Mouse (Mus musculus): ENCODE data around the gene Ppy. TPM values are rescaled to one million over a fixed set of nuclear protein-coding genes. Genes with fewer than 3 reads are reported as not detected.

Gene Ppy
- not detected in 2 replicates for polyA plus RNA-seq (2012; rRNA removed)

GRCm38 (mm10) chr11:102101219-102101618 lies at the start of gene Ppy:
Gene Ppy (minus strand): TSS chr11:102101319.
- no peak for DNase-seq
- H3K4me1 ChIP-seq (ENCODE audit: control insufficient read depth, insufficient read depth, low read length), result 0 out of 2 replicates have a peak, but pooled peaks cover 6% of the 10 kb centered on the region
- H3K27ac ChIP-seq (ENCODE audit: insufficient read depth, low read length), result no peak within 1 kb of the TSS
- no peak for TF ChIP-seq POLR2A (IDR thresholded peaks at IDR 0.05; ENCODE audit: borderline replicate concordance, insufficient read depth, low read length)
- TF ChIP-seq CTCF (IDR thresholded peaks at IDR 0.05; ENCODE audit: borderline replicate concordance, insufficient read depth, low read depth, low read length), result no peak
- no peaks in the 10 kb centered on the region for H3K27me3 ChIP-seq (ENCODE audit: control insufficient read depth, insufficient read depth, low read length)
- WGBS, result 91% methylated on average over 4 of the region's 4 CpGs
- H3K4me3 ChIP-seq (replicated peaks; ENCODE audit: insufficient read depth, low read depth, low read length), result no peak within 1 kb of the TSS

DNA sequence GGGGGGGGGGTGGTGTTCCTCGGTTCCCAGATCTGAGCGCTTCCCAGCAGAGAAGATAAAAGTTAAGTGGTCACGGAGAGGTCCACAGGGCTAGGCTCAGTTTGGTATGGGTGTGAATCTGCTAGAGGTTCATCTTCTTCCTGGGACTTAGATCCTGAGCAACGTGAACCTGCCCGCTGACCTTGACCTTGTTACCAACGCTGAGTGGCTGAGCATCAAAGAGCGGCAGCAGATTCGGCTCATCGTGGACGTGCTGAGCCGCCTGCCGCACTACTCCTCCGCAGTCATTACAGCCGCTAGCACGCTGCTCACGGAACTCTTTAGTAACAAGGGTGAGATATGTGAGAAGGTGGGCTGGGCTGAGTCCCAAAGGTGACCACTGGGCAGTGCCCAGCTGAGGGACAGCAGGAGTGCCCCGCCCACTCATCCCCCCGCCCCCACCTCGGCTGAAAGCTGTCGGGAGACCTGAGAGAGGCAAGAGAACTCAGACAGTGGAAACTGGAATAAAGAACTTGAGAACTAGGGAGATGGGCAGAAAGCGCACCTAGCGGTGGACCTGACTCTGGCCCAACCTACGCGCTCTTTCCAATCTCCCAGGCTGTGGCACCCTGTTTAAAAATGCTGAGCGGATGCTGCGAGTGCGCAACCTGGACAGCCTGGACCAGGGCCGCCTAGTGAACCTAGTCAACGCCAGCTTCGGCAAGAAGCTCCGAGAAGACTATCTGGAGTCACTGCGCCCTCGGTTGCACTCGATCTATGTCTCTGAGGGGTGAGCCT lies 46.3 kb upstream of the Ppy start:
- Histone ChIP-seq H3K4me1 (ENCODE audit: control insufficient read depth, insufficient read depth, low read length) (no peaks in the 10 kb centered on the region), H3K4me3 (replicated peaks; ENCODE audit: insufficient read depth, low read depth, low read length) (no peak overlapping the region), H3K27me3 (ENCODE audit: control insufficient read depth, insufficient read depth, low read length) (peaks cover 3% of the 10 kb centered on the region; the same call in 1 of the 2 replicates), H3K27ac (ENCODE audit: insufficient read depth, low read length) (no peak overlapping the region)
- TF ChIP-seq POLR2A (IDR thresholded peaks at IDR 0.05; ENCODE audit: borderline replicate concordance, insufficient read depth, low read length) (no peak), CTCF (IDR thresholded peaks at IDR 0.05; ENCODE audit: borderline replicate concordance, insufficient read depth, low read depth, low read length) (no peak)
- DNase-seq, result no peak
- WGBS, result 15% methylated on average over 34 of the region's 34 CpGs

GRCm38 (mm10) chr11:102146531-102146930 lies 45.4 kb upstream of the Ppy start:
- Histone ChIP-seq H3K4me1 (ENCODE audit: control insufficient read depth, insufficient read depth, low read length) (no peaks in the 10 kb centered on the region), H3K27me3 (ENCODE audit: control insufficient read depth, insufficient read depth, low read length) (peaks cover 3% of the 10 kb centered on the region; the same call in 1 of the 2 replicates), H3K27ac (ENCODE audit: insufficient read depth, low read length) (no peak overlapping the region), H3K4me3 (replicated peaks; ENCODE audit: insufficient read depth, low read depth, low read length) (no peak overlapping the region)
- DNase-seq, result no peak
- TF ChIP-seq CTCF (IDR thresholded peaks at IDR 0.05; ENCODE audit: borderline replicate concordance, insufficient read depth, low read depth, low read length) (no peak), POLR2A (IDR thresholded peaks at IDR 0.05; ENCODE audit: borderline replicate concordance, insufficient read depth, low read length) (no peak)
- 6% methylated on average over 17 of the region's 17 CpGs for WGBS

DNA sequence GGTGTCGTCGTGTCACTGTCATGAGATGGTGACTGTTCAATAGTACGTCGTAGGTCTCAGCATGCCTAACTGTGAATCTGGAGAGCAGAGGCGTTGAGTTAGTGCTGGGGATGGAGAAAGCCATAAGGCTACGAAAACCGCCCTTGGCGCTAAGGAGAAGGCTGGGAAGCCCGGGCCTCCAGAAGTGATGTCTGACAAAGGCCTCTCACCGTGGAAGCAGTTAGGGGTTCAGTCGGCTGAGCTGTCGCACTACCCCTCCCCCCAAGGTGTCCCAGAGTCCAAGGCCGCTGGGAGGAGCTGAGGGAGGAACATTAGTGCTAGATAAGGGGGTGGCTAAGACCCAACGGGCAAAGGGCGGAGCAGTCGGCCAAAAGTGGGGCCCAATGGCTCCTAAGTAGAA lies 44.9 kb upstream of the Ppy start:
- no peak overlapping the region for H3K4me3 ChIP-seq (replicated peaks; ENCODE audit: insufficient read depth, low read depth, low read length)
- no peak overlapping the region for H3K27ac ChIP-seq (ENCODE audit: insufficient read depth, low read length)
- no peak for DNase-seq
- 11% methylated on average over 16 of the region's 16 CpGs for WGBS
- H3K27me3 ChIP-seq (ENCODE audit: control insufficient read depth, insufficient read depth, low read length), result peaks cover 3% of the 10 kb centered on the region; the same call in 1 of the 2 replicates
- TF ChIP-seq CTCF (IDR thresholded peaks at IDR 0.05; ENCODE audit: borderline replicate concordance, insufficient read depth, low read depth, low read length), result no peak
- TF ChIP-seq POLR2A (IDR thresholded peaks at IDR 0.05; ENCODE audit: borderline replicate concordance, insufficient read depth, low read length), result no peak
- no peaks in the 10 kb centered on the region for H3K4me1 ChIP-seq (ENCODE audit: control insufficient read depth, insufficient read depth, low read length)

- WGBS, result 4% methylated on average over 50 of the region's 50 CpGs
- TF ChIP-seq POLR2A (IDR thresholded peaks at IDR 0.05; ENCODE audit: borderline replicate concordance, insufficient read depth, low read length), result no peak
- no peak for TF ChIP-seq CTCF (IDR thresholded peaks at IDR 0.05; ENCODE audit: borderline replicate concordance, insufficient read depth, low read depth, low read length)
- Histone ChIP-seq H3K27me3 (ENCODE audit: control insufficient read depth, insufficient read depth, low read length) (peaks cover 3% of the 10 kb centered on the region; the same call in 1 of the 2 replicates), H3K27ac (ENCODE audit: insufficient read depth, low read length) (no peak within 1 kb of the TSS), H3K4me1 (ENCODE audit: control insufficient read depth, insufficient read depth, low read length) (no peaks in the 10 kb centered on the region), H3K4me3 (replicated peaks; ENCODE audit: insufficient read depth, low read depth, low read length) (no peak within 1 kb of the TSS)
- DNase-seq, result no peak
Observed at GRCm38 (mm10) chr11:102145471-102146001, 44.4 kb upstream of the Ppy start, which contains the start of gene Nags. Gene Nags (plus strand): TSS chr11:102145513.

DNA sequence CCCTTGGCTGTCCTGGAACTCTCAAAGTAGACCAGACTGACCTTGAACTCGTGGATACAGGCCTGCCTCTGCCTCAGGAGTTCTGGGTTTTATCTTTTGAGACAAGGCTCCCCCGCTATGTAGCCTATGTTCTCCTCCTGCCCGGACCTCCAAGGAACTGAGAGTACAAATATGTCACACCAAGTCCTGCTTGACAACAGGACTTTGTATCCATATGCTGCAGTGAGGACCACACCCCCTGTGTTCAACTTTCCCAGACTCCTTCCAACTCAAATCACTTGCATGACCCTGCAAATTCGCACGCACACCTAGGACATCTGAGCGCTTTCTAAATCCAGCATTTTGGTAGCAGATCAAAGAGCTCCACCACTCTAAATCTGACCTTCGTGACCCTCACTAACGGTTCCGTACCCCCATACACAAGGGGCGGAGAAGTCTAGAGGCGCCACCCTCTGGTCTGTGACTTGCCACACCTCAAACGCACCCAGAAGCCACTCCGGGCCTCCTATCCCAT lies 43.9 kb upstream of the Ppy start:
- Histone ChIP-seq H3K4me1 (ENCODE audit: control insufficient read depth, insufficient read depth, low read length) (no peaks in the 10 kb centered on the region), H3K27me3 (ENCODE audit: control insufficient read depth, insufficient read depth, low read length) (peaks cover 3% of the 10 kb centered on the region; the same call in 1 of the 2 replicates), H3K4me3 (replicated peaks; ENCODE audit: insufficient read depth, low read depth, low read length) (no peak overlapping the region), H3K27ac (ENCODE audit: insufficient read depth, low read length) (no peak overlapping the region)
- no peak for DNase-seq
- 31% methylated on average over 13 of the region's 13 CpGs for WGBS
- TF ChIP-seq CTCF (IDR thresholded peaks at IDR 0.05; ENCODE audit: borderline replicate concordance, insufficient read depth, low read depth, low read length) (no peak), POLR2A (IDR thresholded peaks at IDR 0.05; ENCODE audit: borderline replicate concordance, insufficient read depth, low read length) (no peak)

DNA sequence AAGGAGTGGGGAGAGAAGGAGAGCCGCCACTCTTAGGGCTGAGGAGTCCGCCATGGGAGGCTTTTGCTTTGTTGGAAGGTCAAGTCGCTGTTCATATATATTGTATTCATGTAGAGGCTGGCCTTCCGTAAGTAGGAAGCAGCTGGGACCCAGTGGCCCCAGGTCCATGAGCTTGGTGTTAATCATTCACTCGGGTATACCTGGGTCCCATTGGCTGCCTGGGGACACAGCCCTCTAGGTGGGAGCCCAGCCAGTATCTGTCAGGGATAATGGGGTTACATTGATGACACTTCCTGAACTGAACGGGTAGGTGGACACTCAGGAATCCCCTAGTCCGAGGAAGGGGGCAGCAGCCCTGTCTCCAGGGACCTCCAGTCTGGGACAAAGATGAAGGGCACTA lies 41.2 kb upstream of the Ppy start:
- DNase-seq, result no peak
- Histone ChIP-seq H3K27ac (ENCODE audit: insufficient read depth, low read length) (no peak overlapping the region), H3K4me3 (replicated peaks; ENCODE audit: insufficient read depth, low read depth, low read length) (no peak overlapping the region), H3K4me1 (ENCODE audit: control insufficient read depth, insufficient read depth, low read length) (no peaks in the 10 kb centered on the region), H3K27me3 (ENCODE audit: control insufficient read depth, insufficient read depth, low read length) (peaks cover 3% of the 10 kb centered on the region; the same call in 1 of the 2 replicates)
- TF ChIP-seq CTCF (IDR thresholded peaks at IDR 0.05; ENCODE audit: borderline replicate concordance, insufficient read depth, low read depth, low read length) (no peak), POLR2A (IDR thresholded peaks at IDR 0.05; ENCODE audit: borderline replicate concordance, insufficient read depth, low read length) (no peak)
- WGBS, result 69% methylated on average over 7 of the region's 7 CpGs
